Mouse (Mus musculus) bone marrow macrophage, adult 2 months (primary cell): ENCODE data around the gene Catspere2.

ENCODE experiments used
- CTCF ChIP-seq: IDR thresholded peaks from 2 replicates; pipeline ENCODE4 v1.5.1; 2012; ENCODE audit warnings: low read depth, mild to moderate bottlenecking, low read length, moderate library complexity
- POLR2A ChIP-seq: IDR thresholded peaks from 2 replicates; pipeline ENCODE4 v1.6.1; 2012; ENCODE audit warnings: mild to moderate bottlenecking, low read depth, low read length, borderline replicate concordance

DNA sequence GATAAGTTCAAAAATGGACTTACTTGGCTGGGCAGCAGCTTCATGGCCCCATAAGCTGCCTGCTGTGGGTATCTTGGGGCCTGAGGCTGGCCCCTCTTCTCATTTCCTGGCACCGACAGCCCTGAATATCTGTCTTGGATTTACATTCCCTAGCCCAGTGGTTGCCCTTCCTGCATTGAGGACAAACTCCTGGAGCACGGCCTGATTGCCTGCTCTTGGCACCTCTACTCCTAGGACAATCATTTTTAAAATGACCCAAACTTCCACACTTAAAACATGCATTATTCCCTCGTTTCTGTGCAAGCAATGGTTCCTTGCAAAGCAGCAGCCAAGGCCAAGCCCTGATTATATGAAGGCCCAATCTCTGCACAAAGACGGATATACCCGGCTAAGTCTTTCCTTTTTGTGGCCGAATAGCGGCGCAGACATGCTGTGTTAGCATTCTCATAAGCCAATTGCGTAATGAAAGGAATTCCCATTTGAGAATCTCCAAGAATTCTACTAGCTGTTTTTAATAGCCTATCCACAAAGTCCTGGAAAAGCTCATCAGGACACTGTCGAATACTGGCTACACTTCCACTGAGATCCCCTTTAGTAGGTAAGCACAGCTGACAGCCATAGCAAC, 222.6 kb downstream of the Catspere2 start:
- TF ChIP-seq CTCF = no peak
- no peak for TF ChIP-seq POLR2A
